Mouse (Mus musculus) kidney, postnatal 0 days (tissue): Measurements from ENCODE around the gene Acsl1. TPM values are rescaled to one million over a fixed set of nuclear protein-coding genes. Genes with fewer than 3 reads are reported as not detected.

ENCODE experiments used
- ATAC-seq: fragments of 200-750 bp; cut with Nextera tagmentation; replicated peaks from 2 replicates; pipeline ENCODE4 v1.8.0; 2017; ENCODE audit warnings: low read depth, moderate number of reproducible peaks, moderate TSS enrichment, moderate library complexity; ENCODE audit not compliant: low FRiP score
- DNase-seq: peaks from one replicate; pipeline ENCODE4 v3.0.0-alpha.2; 2016; ENCODE audit warnings: low spot score
- H3K27ac ChIP-seq: fragments of 300-500 bp; sonication (generic); 2 replicates; pipeline ENCODE4 v1.5.1; 2014; ENCODE audit warnings: mild to moderate bottlenecking
- H3K27me3 ChIP-seq: fragments of 300-500 bp; sonication (generic); 2 replicates; pipeline ENCODE4 v1.6.1; 2014; ENCODE audit warnings: low read length, mixed read lengths; ENCODE audit not compliant: insufficient read depth
- H3K36me3 ChIP-seq: fragments of 300-500 bp; sonication (generic); 2 replicates; pipeline ENCODE4 v1.6.1; 2014; ENCODE audit warnings: low read length, mixed read lengths; ENCODE audit not compliant: insufficient read depth
- H3K4me1 ChIP-seq: fragments of 300-500 bp; sonication (generic); replicated peaks from 2 replicates; pipeline ENCODE4 v1.6.1; 2014; ENCODE audit warnings: antibody characterized with exemption, low read length, mixed read lengths; ENCODE audit not compliant: insufficient read depth
- H3K4me2 ChIP-seq: fragments of 300-500 bp; sonication (generic); 2 replicates; pipeline ENCODE4 v1.6.1; 2014; ENCODE audit warnings: mild to moderate bottlenecking, low read length, moderate library complexity, mixed read lengths
- H3K4me3 ChIP-seq: fragments of 300-500 bp; sonication (generic); replicated peaks from 2 replicates; pipeline ENCODE4 v1.5.1; 2014; ENCODE audit warnings: low read depth, low read length
- H3K9ac ChIP-seq: fragments of 300-500 bp; sonication (generic); 2 replicates; pipeline ENCODE4 v1.6.1; 2014; ENCODE audit warnings: low read depth, low read length
- H3K9me3 ChIP-seq: fragments of 300-500 bp; sonication (generic); replicated peaks from 2 replicates; pipeline ENCODE4 v1.6.1; 2016; ENCODE audit warnings: low read length, inconsistent platforms, mixed read lengths
- CTCF ChIP-seq: IDR thresholded peaks from 2 replicates; pipeline ENCODE4 v1.5.1; 2016; ENCODE audit warnings: antibody characterized with exemption, low read depth, mild to moderate bottlenecking, moderate library complexity
- WGBS: fragments of 180-500 bp; shearing (Covaris S2); extraction: QIAGEN DNeasy Blood & Tissue Kit; methylation state at CpG from one replicate; pipeline ENCODE4 v1.1.7; 2014; 5-methylcytosine and 5-hydroxymethylcytosine counted together
- polyA plus RNA-seq: library from polyadenylated mRNA; unstranded; fragments of >200 nt; fragmentation: Nextera tagmentation; extraction: Ambion mirVana; gene quantifications from 2 replicates; pipeline ENCODE4 v1.2.1, GENCODE M21; 2015

The Acsl1 gene
- polyA plus RNA-seq, 1 experiment from 2014 or later: 47.0 TPM

DNA sequence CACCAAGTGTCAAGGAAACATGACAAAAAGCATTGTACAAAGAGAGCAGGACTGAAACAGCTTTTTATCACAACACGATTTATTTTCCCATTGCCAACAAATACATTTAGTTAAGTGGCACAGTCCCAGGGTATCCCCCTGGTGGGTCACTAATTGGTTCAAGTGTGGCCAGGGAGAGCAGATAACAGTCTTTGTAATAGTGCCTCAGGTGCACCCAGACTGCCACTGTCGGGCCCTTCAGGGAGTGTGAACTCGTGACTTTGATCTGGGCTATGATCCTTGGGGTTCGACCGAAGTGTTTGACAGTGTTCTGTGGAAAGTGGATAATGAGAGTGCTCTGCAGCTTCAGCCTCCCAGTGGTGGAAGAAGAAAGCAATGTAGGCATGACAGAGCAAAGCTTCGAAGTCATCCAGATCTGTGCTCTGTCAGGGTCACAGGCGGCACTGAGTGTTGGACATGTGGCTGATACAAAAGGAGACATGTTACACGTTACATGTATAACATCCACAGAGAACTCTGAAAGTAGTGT is 21.1 kb upstream of the Acsl1 start:
- Histone ChIP-seq H3K4me3 (no peak overlapping the region), H3K27me3 (no peaks in the 10 kb centered on the region), H3K9me3 (peaks cover 5% of the 10 kb centered on the region; the same call in 1 of the 2 replicates), H3K27ac (no peak overlapping the region), H3K4me1 (no peaks in the 10 kb centered on the region), H3K36me3 (no peaks in the 10 kb centered on the region), H3K9ac (no peak overlapping the region), H3K4me2 (no peak overlapping the region)
- 58% methylated on average over 8 of the region's 8 CpGs for WGBS
- no peak for TF ChIP-seq CTCF
- DNase-seq (no peak), ATAC-seq (no peak)

GRCm38 (mm10) chr8:46458215-46458811 is 12.5 kb upstream of the Acsl1 start:
- no peak overlapping the region for H3K4me2 ChIP-seq
- no peak overlapping the region for H3K27ac ChIP-seq
- DNase-seq (no peak), ATAC-seq (no peak)
- no peak overlapping the region for H3K9ac ChIP-seq
- peaks cover 5% of the 10 kb centered on the region; the same call in 1 of the 2 replicates for H3K9me3 ChIP-seq
- no peak overlapping the region for H3K4me3 ChIP-seq
- TF ChIP-seq CTCF: no peak
- H3K36me3 ChIP-seq: no peaks in the 10 kb centered on the region
- no peaks in the 10 kb centered on the region for H3K4me1 ChIP-seq
- H3K27me3 ChIP-seq: no peaks in the 10 kb centered on the region
- 42% methylated on average over 6 of the region's 6 CpGs for WGBS

DNA sequence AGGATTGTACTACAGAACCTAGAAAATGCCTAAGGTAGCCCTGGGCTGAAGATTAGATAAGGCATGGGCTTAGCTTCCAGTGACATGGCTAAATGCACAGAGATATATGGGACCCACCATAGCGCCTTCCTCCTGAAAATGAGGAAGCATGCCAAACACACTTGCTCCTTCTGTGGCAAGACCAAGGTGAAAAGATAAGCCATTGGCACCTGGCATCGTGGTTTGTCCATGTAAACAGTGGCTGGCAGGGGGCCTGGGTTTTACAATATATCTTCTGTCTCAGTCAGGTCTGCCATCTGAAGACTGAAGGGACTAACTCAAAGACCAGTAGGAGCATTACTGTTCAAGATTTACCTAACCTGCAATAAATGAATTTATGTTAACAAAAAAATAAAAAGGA is 2.4 kb upstream of the Acsl1 start:
- WGBS: 88% methylated on average over 2 of the region's 2 CpGs

DNA sequence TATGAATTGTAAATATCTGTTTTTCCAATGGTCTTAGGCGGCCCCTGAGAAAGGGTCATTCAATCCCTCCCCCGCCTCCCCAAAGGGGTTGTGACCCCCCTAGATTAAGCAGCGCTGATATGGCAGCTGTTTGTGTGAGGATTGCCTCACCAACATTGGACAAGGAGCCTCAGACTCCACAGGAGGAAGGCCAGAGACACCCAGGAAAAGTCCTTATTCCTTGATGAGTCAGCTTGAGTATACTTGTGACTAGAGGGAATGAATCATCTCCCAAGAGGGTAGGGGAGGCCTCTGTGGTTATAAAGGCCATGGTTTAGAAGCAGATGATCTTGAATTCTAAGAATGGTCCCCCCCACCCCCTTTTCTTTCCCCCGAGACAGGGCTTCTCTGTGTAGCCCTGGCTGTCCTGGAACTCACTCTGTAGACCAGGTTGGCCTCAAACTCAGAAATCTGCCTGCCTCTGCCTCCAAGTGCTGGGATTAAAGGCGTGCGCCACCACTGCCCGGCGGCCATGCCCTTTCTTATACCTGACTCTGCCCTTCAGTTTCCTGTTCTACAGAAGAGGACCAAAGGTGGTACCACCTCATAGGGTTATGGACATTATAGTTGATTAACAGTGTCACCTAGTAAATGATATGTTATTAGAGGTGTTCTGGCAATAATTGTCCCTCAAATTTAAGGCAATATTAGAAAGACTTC is 1.6 kb upstream of the Acsl1 start:
- Histone ChIP-seq H3K4me2 (no peak overlapping the region), H3K4me3 (no peak overlapping the region), H3K27me3 (no peaks in the 10 kb centered on the region), H3K27ac (no peak overlapping the region), H3K4me1 (0 out of 2 replicates have a peak, but pooled peaks cover 3% of the 10 kb centered on the region), H3K9ac (no peak overlapping the region), H3K9me3 (no peaks in the 10 kb centered on the region), H3K36me3 (no peaks in the 10 kb centered on the region)
- no peak for TF ChIP-seq CTCF
- WGBS: 96% methylated on average over 8 of the region's 8 CpGs
- DNase-seq (no peak), ATAC-seq (no peak)

More for the DNA sequence above, 2.4 kb upstream of the Acsl1 start:
- 0 out of 2 replicates have a peak, but pooled peaks cover 3% of the 10 kb centered on the region for H3K4me1 ChIP-seq
- TF ChIP-seq CTCF: no peak
- H3K27ac ChIP-seq: no peak overlapping the region
- no peaks in the 10 kb centered on the region for H3K27me3 ChIP-seq
- no peak overlapping the region for H3K4me3 ChIP-seq
- ATAC-seq: no peak
- H3K4me2 ChIP-seq: no peak overlapping the region
- no peak overlapping the region for H3K9ac ChIP-seq
- no peaks in the 10 kb centered on the region for H3K9me3 ChIP-seq
- no peaks in the 10 kb centered on the region for H3K36me3 ChIP-seq
- DNase-seq: no peak

- Histone ChIP-seq H3K27me3 (no peaks in the 10 kb centered on the region), H3K4me3 (no peak overlapping the region), H3K9ac (no peak overlapping the region), H3K9me3 (no peaks in the 10 kb centered on the region), H3K27ac (no peak overlapping the region), H3K36me3 (no peaks in the 10 kb centered on the region), H3K4me2 (no peak overlapping the region), H3K4me1 (0 out of 2 replicates have a peak, but pooled peaks cover 3% of the 10 kb centered on the region)
- no peak for TF ChIP-seq CTCF
- ATAC-seq (peak; percentile 44; the same call in 1 of the 2 replicates), DNase-seq (no peak)
- 38% methylated on average over 15 of the region's 15 CpGs for WGBS
Measured at GRCm38 (mm10) chr8:46470091-46470791, 596 bp upstream of the Acsl1 start.

DNA sequence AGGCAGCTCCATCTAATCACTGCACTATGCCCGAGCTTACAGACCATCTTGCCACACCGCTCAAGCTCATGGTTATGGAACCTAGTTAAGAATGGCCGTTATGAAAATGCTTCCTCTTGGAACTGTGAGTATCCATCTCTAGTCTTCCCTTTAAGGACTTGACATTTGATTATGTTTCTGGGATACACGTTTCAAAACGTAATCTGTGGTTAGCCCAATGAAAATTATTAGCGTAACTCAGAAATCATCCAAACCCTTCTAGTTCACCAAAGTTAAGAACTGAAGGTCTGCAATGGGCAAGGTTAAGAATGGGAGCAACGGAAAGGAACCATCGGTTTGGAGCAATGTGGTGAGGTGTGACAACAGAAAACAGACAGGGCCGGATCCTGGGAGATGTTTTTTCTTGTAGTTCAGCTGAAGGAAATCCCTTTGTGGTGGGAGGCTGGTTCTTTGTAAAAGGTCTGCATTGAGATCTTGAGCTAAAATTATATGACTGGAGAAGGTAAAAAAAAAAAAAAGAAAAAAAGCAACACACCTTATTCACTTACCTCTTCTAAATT is 1.2 kb downstream of the Acsl1 start:
- DNase-seq: peak; percentile 19
- H3K9me3 ChIP-seq: no peaks in the 10 kb centered on the region
- H3K4me3 ChIP-seq: peak overlapping the region; percentile 73
- ATAC-seq: no peak
- no peak for TF ChIP-seq CTCF
- H3K36me3 ChIP-seq: no peaks in the 10 kb centered on the region
- H3K27me3 ChIP-seq: no peaks in the 10 kb centered on the region
- peak overlapping the region; percentile 87; the same call in 1 of the 2 replicates for H3K9ac ChIP-seq
- H3K4me2 ChIP-seq: peak overlapping the region; percentile 72
- 0 out of 2 replicates have a peak, but pooled peaks cover 3% of the 10 kb centered on the region for H3K4me1 ChIP-seq
- H3K27ac ChIP-seq: no peak overlapping the region
- WGBS: 34% methylated on average over 9 of the region's 9 CpGs
